Mouse (Mus musculus) cerebellum, adult 2 months (tissue): ENCODE measurements around the gene Lingo1.

ENCODE experiments used
- CTCF ChIP-seq: fragments of 200-500 bp; IDR thresholded peaks from 2 replicates; pipeline ENCODE4 v1.5.1; 2011; ENCODE audit warnings: low read depth, mild to moderate bottlenecking, control low read depth, low read length, moderate library complexity, borderline replicate concordance; ENCODE audit not compliant: insufficient read depth
- POLR2A ChIP-seq: fragments of 200-500 bp; IDR thresholded peaks from 2 replicates; pipeline ENCODE4 v1.6.1; 2011; ENCODE audit warnings: low read length, control low read depth, borderline replicate concordance; ENCODE audit not compliant: insufficient read depth

DNA sequence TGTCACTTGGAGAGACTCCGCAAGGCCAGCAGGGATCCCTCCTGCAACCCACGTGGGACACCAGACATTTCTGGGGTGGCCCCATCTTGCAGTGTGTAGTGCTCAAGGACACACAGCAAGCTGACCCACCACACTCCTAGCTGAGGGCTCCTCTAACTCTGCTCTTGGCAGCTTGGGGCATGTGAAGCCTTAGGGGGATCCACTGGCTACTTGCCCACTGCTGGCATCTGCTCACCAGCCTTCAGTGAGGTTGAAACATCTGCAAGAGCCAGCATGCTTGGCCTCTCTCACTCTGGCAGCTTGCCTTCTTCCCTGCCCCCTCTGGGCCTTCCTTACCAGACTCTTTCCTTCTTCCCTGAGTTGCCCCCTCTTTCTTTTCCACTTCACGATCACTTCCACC is 94.9 kb downstream of the Lingo1 start:
- no peak for TF ChIP-seq CTCF
- no peak for TF ChIP-seq POLR2A
